Mouse (Mus musculus) kidney, postnatal 10 days (tissue): Measurements from ENCODE around the gene Sh3bgrl2.
A peak's percentile ranks its signal among the peaks of the same experiment; 100 is the strongest.
"Not testable (repeated sequence)": the region's sequence is repeated elsewhere in the genome, so short reads cannot be mapped to it uniquely, and the experiment has no call there.

Source experiments
- DNase-seq: peaks from one replicate; pipeline ENCODE4 v3.0.0; 2021; ENCODE audit warnings: mixed read lengths

Gene Sh3bgrl2

DNA sequence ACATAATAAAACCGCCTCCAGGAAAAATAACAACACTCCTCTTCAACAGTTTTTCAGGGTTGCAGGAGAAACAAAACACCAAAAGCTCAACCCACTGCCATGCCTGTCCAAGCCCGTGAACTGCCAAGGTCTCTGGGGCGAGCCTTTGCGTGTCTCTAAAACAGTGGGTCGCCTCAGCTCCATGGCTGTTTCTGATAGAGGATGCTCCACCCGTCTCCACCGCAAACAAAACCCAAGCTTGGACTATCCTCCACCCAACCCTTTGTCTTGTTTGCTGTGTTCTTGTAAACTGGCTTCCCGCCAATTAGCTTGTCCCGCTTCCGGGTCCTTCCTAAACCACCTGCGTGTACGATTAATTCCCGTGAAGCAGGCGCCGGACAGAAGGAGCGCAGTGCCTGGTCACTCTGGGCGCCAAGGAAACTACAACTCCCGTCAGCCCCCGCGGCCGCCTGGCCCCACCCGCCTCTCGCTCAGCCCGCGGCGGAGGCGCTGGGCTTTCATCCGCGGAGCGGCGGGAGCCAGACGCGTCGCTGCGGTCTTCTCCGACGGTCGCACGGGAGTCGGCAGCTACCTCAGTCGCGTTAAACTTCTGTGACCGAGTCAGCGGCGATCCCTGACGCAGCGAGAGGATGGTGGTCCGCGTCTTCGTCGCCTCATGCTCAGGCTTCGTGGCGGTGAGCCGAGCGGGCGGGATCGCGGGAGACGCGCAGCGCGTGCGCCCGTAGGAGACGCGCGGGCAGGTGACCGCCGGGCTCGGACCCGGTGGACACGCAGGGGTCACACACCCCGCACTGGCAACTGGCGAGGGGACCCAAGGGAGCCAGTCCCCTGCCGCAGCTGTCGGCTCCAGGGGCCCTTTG lies at the start of gene Sh3bgrl2:
Gene Sh3bgrl2, plus strand, starts transcription at position 498 of the 860 bp plus-strand sequence.
- peak; percentile 91 for DNase-seq

DNA sequence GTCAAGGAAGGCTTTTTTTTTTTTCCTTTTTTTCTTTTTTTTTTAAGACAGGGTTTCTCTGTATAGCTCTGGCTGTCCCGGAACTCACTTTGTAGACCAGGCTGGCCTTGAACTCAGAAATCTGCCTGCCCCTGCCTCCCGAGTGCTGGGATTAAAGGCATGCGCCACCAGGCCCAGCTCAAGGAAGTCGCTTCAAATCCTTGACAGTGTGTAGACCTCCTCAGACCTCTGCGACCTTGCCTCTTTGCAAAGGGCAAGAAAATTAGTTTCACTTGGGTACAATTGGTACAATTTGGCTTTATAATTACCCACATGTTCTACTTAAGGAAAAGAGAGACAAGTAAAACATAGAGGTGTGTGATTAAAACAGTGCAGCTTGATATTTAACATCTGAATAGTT lies 29.0 kb upstream of the Sh3bgrl2 start:
- not testable (repeated sequence) for DNase-seq

- no peak for DNase-seq
Measured at GRCm38 (mm10) chr9:83519510-83520155, 28.5 kb upstream of the Sh3bgrl2 start.

- no peak for DNase-seq
Measured at GRCm38 (mm10) chr9:83527341-83528060, 20.6 kb upstream of the Sh3bgrl2 start.

DNA sequence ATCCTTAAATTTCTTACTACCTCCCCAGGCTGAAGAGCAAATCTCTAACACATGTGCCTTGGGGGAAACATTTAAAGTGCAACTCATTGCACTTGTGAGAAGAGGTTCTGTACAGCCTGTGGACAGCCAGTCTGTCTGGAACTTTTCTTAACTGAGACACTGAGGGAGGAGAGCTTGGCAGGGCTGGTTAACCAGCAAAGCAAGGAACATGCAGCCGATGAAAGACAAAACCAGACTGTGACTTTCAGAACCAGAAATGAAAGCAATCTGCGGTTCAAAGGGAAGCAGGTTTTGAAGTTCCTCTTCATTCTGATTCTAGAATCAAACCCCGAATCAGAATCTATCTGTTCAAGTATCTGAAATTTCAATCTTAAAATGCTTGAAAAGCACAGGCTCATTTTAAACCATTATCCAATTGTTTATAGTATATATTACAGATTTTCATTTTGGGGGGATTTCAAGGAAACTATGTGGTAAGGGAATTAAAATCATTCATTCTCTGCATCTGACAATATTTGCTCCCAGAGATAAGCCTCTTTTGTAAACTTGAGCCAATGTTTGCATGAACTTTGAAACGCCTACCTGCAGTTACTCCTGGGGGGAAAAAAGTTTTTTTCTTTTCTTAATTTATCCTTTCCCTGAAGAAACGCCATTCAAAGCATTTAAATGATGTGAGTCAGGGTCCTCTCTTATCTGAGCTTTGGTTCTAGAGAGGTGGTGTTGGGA lies 14.9 kb upstream of the Sh3bgrl2 start:
- no peak for DNase-seq

DNA sequence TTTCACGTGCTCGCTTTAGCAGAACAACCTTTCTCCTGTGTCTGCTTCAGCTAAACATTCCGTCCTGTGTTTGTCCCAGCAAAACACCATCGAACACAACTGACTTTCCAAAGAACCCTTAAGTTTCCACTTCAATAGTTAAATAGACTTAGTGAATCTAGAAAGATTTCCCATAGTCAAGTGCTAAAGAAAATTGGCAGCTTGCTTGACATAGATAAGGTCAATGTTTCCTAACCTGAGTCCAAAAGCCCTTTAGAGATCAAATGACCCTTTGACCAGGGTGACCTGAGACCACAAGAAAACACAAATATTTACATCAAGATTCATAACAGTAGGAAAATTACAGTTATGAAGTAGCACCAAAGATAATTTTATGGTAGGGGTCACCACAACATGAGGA lies 11.2 kb upstream of the Sh3bgrl2 start:
- DNase-seq = no peak

DNA sequence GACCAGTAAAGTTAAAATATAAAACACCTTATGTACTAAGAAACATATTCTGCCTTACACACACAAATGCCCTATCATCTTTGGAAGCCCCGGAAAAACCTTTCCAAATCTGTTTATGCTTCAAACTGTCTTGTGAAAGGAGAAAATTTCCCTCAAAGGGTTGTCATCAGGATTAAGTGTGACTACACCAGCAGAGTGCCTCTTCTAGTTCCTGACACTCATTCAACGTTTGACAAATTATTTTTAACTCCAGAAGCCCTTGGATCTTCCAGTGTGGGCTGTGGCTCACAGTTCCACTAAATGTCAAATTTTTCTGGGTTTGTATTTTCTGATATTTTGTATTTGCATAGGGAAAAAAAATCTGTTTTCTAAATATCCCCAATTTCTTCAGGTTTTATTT lies 10.6 kb upstream of the Sh3bgrl2 start:
- DNase-seq = no peak

DNA sequence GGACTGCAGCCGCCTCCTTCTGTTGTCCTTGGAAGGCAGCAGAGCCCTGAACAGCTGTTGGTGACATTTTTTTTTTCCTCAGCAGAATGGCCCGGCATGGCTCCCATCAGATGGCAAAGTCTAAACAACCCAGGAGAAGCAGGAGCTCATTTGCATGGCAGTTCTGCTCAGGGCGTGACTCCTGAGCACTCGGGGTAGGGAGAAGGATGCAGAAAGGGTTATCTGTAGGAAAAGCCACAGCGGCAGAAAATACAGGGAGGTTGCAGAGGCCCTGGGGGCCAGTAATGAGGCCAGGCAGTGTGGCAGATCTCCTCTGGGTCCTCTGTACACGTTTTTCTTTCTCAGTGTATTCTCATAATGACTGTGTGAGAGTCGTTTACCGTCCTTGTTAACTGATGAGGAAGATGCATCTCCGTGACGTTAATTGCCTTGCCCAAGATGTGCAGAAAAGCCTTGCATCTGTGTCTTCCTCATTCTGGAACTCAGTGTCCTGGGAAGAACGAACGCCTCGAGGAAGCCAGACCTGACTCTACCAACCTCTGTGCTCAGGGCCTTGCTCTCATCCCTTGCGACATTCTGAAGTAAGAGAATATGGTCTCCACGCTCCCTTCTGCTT lies 10.1 kb upstream of the Sh3bgrl2 start:
- DNase-seq = no peak

DNA sequence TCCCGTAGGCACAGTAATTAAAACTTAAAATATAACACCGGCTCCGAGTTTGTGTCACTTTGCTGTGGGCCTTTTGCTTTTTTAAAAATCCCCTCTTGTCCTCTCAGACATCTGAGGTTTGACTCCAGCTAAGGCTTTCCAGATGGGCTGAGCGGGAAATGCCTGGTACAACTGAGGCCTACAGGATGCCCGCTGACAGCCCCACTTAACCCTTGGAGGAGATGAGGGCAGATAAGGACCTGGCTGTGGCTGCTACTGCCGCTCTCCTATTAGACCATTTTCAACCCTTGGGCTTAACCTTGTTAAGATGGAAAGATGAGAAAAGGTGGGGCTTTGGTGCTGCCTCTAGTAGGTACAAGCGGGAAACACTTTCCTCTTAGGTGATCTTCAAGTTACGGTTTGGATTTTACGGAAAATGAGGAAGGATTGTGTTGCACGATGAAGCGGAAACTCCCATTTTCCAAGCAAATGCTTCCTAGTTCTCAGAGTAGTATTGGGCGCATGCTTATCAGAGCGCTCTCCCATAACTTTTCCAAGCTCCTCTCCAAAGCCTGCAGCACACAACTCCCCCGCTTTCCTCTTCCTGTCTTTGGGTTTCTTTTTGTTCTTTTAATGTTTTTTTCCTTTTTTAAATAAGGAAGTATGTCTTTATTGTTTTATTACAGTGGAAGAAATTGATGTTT lies 8.2 kb upstream of the Sh3bgrl2 start:
- DNase-seq = no peak

DNA sequence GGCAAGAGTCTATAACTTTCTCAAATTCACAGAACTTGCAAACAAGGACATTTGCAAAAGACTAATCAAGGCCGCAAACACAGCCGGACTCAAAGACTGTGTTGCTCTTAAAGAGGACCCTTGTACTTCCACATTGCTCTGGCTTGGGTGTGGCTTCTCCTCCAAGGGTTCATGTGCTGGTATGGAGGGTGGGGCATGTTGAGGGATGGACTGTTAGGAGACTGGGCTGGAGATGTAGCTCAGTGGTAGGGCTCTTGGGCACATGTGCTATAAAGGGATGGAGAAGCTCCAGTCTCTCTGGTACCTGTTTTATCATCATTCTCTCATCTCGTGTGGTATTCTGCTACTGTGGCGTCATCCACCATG lies 7.7 kb upstream of the Sh3bgrl2 start:
- no peak for DNase-seq

- peak; percentile 67 for DNase-seq
Measured at GRCm38 (mm10) chr9:83540975-83541374, 7.2 kb upstream of the Sh3bgrl2 start.

DNA sequence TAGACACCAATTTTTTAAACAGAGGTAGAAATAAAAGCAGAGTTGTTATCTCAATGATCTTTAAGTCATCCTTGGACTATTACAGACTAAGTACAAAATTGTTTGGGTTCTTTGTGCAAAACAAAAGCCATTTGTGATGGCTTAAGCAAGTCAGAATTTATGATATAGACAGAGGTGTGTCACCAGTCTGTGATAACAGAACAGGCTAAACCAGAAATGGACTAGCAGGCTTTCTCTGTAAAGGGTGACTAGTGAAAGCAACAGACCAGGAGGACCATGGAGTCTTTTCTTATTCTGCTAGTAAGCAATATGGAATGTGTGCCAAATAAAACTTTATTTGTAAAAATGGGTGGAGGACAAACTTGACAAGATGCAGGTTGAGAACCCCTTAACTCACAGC lies 2.9 kb upstream of the Sh3bgrl2 start:
- DNase-seq = no peak

GRCm38 (mm10) chr9:83546316-83546715 lies 1.8 kb upstream of the Sh3bgrl2 start:
- DNase-seq = no peak

GRCm38 (mm10) chr9:83547229-83547628 lies 898 bp upstream of the Sh3bgrl2 start:
- DNase-seq = no peak

- no peak for DNase-seq
Measured at GRCm38 (mm10) chr9:83549866-83550265, 1.7 kb downstream of the Sh3bgrl2 start.

DNA sequence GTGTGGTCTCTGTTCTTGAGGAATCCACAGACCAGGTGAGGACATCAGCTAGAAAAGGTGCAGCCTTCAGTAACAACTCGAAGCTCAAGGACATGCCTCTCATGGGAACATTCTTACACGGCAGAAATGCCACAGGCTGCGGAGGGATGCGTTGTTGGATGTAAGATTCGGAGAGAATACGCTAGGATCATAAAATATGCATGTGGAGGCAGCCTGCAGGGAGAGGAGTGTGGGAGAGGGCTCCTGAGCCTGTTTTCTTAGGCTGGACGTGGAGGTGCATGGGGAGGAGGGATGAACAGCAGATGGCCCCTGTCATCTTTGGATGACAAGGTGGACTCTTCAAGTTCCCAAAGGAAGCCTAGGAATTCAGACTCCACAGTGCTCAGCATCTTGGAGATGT lies 3.0 kb downstream of the Sh3bgrl2 start:
- DNase-seq = no peak

DNA sequence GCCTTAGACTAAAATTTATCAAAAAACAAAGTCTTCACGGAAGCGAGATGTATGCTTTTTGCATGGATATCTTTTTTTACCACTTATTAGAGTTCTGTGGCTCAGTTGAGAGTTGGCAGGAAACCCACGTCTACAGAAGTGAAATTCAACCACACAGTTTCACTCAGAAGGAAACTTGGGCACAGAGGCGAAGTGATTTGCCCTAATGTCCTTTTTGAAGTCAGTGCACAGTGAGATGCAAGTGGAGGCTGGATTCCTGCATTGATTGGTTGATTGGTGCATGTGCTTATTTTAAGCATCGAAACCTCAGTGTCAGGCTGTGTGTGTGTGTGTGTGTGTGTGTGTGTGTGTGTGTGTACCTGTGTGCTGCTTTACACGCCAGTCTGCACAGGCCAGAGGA lies 3.5 kb downstream of the Sh3bgrl2 start:
- no peak for DNase-seq

DNA sequence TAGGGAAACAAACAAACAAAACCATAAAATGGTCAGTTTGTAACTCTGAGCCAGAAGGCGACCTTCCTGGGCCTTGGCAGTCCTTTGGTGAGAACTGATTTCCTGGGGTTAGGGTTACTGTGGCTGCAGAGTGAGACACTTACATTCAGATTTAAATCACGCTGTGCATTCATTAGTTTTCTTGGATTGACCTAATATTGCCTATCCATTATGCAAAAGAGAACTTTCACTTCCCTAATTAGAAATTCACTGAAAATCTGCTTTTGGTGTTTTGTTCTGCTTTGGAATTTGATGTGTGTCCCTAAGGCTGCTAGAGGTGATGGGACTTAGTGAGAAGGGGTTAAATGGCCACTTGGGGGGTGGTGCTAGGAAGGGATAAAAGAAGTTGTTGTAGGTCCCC lies 7.5 kb downstream of the Sh3bgrl2 start:
- no peak for DNase-seq

- peak; percentile 51 for DNase-seq
Measured at GRCm38 (mm10) chr9:83556236-83556635, 8.1 kb downstream of the Sh3bgrl2 start.

DNA sequence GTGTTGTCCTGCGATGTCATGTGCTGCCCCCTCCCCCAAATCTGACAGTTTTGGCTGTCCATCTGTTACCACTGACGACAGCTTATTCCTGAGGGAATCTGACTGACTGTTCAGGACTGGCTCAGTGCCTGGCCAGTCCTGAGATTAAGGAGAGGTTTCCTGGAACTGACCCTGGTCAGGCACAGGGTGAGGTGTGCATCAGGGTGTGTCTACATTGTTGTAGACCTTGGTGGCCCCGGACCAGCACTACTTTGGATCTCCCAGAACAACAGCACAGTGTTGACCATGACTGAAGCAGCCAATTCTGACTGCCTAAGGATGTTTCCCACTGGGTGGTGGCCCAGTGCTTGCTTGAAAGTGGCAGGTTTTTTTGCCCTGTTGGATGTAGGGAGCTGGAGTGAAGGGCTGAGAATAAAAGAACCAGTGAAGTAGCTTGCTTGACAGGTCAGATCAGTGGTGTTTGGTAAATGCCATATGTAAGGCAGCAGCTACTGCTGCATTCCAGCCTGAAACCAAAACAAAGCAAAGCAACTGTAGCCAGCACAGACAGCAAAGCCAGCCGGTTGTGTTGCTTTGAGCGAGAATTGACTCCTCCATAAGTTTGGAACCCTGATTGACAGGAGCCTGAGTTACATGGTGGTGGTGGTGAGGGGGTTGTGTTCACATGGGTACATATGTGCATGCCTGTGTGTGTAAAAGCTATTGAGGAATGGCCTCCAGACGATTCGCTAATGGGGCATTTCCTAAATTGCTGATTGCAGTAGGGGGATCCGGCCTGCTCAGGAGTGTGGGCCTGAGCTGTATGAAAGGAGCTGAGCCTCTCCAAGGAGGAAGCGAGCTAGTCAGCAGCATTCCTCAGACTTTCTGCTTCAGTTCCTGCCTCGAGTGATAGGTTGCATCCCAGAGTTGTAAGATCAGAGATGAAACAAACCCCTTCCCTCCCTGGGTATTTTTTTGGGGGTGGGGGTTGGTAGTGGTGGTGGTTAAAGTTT lies 8.9 kb downstream of the Sh3bgrl2 start:
- DNase-seq = no peak

DNA sequence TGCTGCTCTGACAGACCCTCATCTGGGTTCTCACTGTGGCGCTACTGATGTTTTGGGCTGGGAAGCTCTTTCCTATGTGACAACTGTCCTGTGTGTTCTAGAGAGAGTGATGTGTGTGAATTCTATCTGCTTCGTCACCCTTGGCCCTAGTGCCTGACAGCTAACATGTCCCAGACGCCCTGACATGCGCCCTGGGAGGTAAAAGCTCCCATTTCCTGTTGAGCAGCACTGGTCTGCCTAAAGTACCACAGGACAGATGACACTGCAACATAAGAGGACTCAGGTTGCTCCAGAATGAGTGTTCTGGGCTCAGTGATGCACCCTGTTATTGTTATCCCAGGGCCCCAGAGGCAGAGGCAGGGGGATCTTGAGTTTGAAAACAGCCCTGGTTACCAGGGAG lies 12.5 kb downstream of the Sh3bgrl2 start:
- no peak for DNase-seq
